Mouse (Mus musculus): ENCODE measurements at regions not wholly inside any gene's neighbourhood (a gene's known extent, or its start where the extent isn't known, plus 50 kb on each side); places are given as distances from the start of the nearest gene placed in this dataset.

- Histone ChIP-seq H3K4me3 (ENCODE audit: insufficient read depth, low read length) (no peak overlapping the region), H3K4me1 (ENCODE audit: control insufficient read depth, insufficient read depth, low read length) (no peaks in the 10 kb centered on the region), H3K27ac (ENCODE audit: insufficient read depth, low read depth, low read length) (no peak overlapping the region)
- TF ChIP-seq POLR2A (IDR thresholded peaks at IDR 0.05; ENCODE audit: borderline replicate concordance, low read depth, low read length) (no peak), CTCF (IDR thresholded peaks at IDR 0.05; ENCODE audit: low read depth, low read length) (no peak)
These were observed 119.4 kb downstream of the Cog6 start for GRCm38 (mm10) chr3:52897665-52898064.

DNA sequence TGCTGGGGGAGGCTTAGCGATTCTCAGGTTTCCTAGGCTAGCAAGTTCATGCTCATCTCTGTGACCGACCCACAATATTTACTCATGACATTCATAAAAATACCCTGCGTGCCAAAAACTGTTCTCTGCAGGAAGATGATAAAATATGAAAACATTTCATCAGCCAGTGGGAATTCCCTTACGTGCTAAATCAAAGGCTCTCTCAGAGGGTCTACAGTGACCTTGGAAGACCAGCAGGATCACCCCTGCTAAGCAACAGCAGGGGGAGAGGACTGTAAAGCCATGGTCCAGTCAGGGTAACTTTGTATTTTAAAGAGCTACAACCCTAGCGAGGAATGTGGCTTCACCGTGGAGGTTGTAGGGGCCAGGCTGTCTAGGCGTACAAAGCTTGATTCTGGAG, 120.6 kb downstream of the Cog6 start:
- no peak for TF ChIP-seq POLR2A (IDR thresholded peaks at IDR 0.05; ENCODE audit: borderline replicate concordance, low read depth, low read length)
- no peak for TF ChIP-seq CTCF (IDR thresholded peaks at IDR 0.05; ENCODE audit: low read depth, low read length)
- Histone ChIP-seq H3K4me3 (ENCODE audit: insufficient read depth, low read length) (no peak overlapping the region), H3K4me1 (ENCODE audit: control insufficient read depth, insufficient read depth, low read length) (no peaks in the 10 kb centered on the region), H3K27ac (ENCODE audit: insufficient read depth, low read depth, low read length) (no peak overlapping the region)

GRCm38 (mm10) chr3:52895751-52896150, 121.3 kb downstream of the Cog6 start:
- no peaks in the 10 kb centered on the region for H3K4me1 ChIP-seq (ENCODE audit: control insufficient read depth, insufficient read depth, low read length)
- TF ChIP-seq POLR2A (IDR thresholded peaks at IDR 0.05; ENCODE audit: borderline replicate concordance, low read depth, low read length) (no peak), CTCF (IDR thresholded peaks at IDR 0.05; ENCODE audit: low read depth, low read length) (no peak)
- H3K4me3 ChIP-seq (ENCODE audit: insufficient read depth, low read length): no peak overlapping the region
- no peak overlapping the region for H3K27ac ChIP-seq (ENCODE audit: insufficient read depth, low read depth, low read length)

GRCm38 (mm10) chr3:52894812-52895211, 122.2 kb downstream of the Cog6 start:
- Histone ChIP-seq H3K27ac (ENCODE audit: insufficient read depth, low read depth, low read length) (no peak overlapping the region), H3K4me3 (ENCODE audit: insufficient read depth, low read length) (no peak overlapping the region), H3K4me1 (ENCODE audit: control insufficient read depth, insufficient read depth, low read length) (no peaks in the 10 kb centered on the region)
- no peak for TF ChIP-seq POLR2A (IDR thresholded peaks at IDR 0.05; ENCODE audit: borderline replicate concordance, low read depth, low read length)
- no peak for TF ChIP-seq CTCF (IDR thresholded peaks at IDR 0.05; ENCODE audit: low read depth, low read length)

GRCm38 (mm10) chr3:52889156-52889715, 127.8 kb downstream of the Cog6 start:
- no peak overlapping the region for H3K27ac ChIP-seq (ENCODE audit: insufficient read depth, low read depth, low read length)
- H3K4me3 ChIP-seq (ENCODE audit: insufficient read depth, low read length): no peak overlapping the region
- no peaks in the 10 kb centered on the region for H3K4me1 ChIP-seq (ENCODE audit: control insufficient read depth, insufficient read depth, low read length)
- TF ChIP-seq POLR2A (IDR thresholded peaks at IDR 0.05; ENCODE audit: borderline replicate concordance, low read depth, low read length) (no peak), CTCF (IDR thresholded peaks at IDR 0.05; ENCODE audit: low read depth, low read length) (no peak)

DNA sequence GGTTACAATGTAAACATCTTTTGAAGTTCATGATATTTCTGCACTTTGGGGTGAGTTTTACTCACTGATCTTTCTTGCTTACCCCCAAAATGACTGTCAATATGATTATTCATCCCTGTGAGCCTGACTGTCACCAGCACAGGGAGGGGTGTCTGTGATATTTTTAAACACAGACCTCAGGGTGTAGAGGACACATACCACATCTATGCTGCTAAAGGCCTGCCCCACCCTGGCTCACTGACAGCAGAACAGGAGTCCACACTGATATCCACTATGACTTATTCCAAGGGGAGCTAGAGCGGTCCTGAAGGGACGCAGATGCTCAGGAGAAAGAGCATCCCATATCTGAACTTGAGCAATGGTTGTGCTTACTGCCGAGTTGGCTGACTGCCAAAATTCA, 135.1 kb downstream of the Cog6 start:
- TF ChIP-seq CTCF (IDR thresholded peaks at IDR 0.05; ENCODE audit: low read depth, low read length) (no peak), POLR2A (IDR thresholded peaks at IDR 0.05; ENCODE audit: borderline replicate concordance, low read depth, low read length) (no peak)
- Histone ChIP-seq H3K4me1 (ENCODE audit: control insufficient read depth, insufficient read depth, low read length) (peaks cover 2% of the 10 kb centered on the region; the same call in 1 of the 2 replicates), H3K27ac (ENCODE audit: insufficient read depth, low read depth, low read length) (no peak overlapping the region), H3K4me3 (ENCODE audit: insufficient read depth, low read length) (no peak overlapping the region)

- Histone ChIP-seq H3K4me3 (ENCODE audit: insufficient read depth, low read length) (no peak overlapping the region), H3K27ac (ENCODE audit: insufficient read depth, low read depth, low read length) (no peak overlapping the region), H3K4me1 (ENCODE audit: control insufficient read depth, insufficient read depth, low read length) (peaks cover 2% of the 10 kb centered on the region; the same call in 1 of the 2 replicates)
- TF ChIP-seq POLR2A (IDR thresholded peaks at IDR 0.05; ENCODE audit: borderline replicate concordance, low read depth, low read length) (no peak), CTCF (IDR thresholded peaks at IDR 0.05; ENCODE audit: low read depth, low read length) (no peak)
These were observed 135.9 kb downstream of the Cog6 start for GRCm38 (mm10) chr3:52881139-52881538.

GRCm38 (mm10) chr3:52879700-52880099, 137.3 kb downstream of the Cog6 start:
- no peak overlapping the region for H3K4me3 ChIP-seq (ENCODE audit: insufficient read depth, low read length)
- H3K4me1 ChIP-seq (ENCODE audit: control insufficient read depth, insufficient read depth, low read length): peaks cover 2% of the 10 kb centered on the region; the same call in 1 of the 2 replicates
- TF ChIP-seq POLR2A (IDR thresholded peaks at IDR 0.05; ENCODE audit: borderline replicate concordance, low read depth, low read length): no peak
- TF ChIP-seq CTCF (IDR thresholded peaks at IDR 0.05; ENCODE audit: low read depth, low read length): no peak
- no peak overlapping the region for H3K27ac ChIP-seq (ENCODE audit: insufficient read depth, low read depth, low read length)

DNA sequence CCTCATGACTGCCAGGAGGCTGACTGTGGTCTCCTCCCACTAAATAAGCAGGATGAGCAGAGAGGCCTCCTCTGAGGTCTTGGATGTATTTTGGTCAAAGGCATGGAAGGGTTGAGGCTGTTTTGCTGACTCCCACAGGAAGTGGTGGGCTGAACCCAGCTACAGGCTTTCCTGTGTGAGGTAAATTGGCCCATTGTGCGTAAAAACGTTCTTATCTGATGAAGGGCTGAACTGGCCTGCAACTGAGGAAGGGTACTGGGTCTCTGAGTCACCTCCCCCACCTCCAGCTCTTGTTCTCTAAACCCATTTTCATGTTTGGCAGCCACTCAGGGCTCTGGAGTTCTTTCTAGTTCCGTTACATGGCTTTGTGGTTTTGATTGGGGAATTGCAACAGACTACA, 138.7 kb downstream of the Cog6 start:
- Histone ChIP-seq H3K4me3 (ENCODE audit: insufficient read depth, low read length) (no peak overlapping the region), H3K4me1 (ENCODE audit: control insufficient read depth, insufficient read depth, low read length) (peaks cover 2% of the 10 kb centered on the region; the same call in 1 of the 2 replicates), H3K27ac (ENCODE audit: insufficient read depth, low read depth, low read length) (no peak overlapping the region)
- TF ChIP-seq POLR2A (IDR thresholded peaks at IDR 0.05; ENCODE audit: borderline replicate concordance, low read depth, low read length) (no peak), CTCF (IDR thresholded peaks at IDR 0.05; ENCODE audit: low read depth, low read length) (no peak)

DNA sequence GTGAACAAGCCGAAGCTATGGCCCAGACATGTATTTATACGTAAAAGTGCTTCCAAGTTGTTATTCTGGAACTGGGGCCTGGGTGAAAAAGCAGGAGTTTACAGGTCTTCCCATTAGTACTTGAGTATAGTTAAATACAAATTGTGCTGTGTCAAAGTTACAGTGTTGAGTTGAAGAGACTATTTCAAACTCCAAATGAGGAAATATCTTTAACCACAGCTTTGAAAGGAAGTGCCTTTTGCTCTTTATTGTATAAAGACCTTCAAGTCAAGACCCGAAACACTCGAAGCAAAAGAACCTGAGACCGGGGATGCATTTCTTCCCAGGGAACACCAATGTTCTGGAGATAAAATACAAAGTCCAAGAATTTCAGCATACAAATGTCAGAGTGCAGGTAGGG, 144.8 kb downstream of the Cog6 start:
- no peaks in the 10 kb centered on the region for H3K4me1 ChIP-seq (ENCODE audit: control insufficient read depth, insufficient read depth, low read length)
- no peak overlapping the region for H3K27ac ChIP-seq (ENCODE audit: insufficient read depth, low read depth, low read length)
- TF ChIP-seq CTCF (IDR thresholded peaks at IDR 0.05; ENCODE audit: low read depth, low read length) (no peak), POLR2A (IDR thresholded peaks at IDR 0.05; ENCODE audit: borderline replicate concordance, low read depth, low read length) (no peak)
- no peak overlapping the region for H3K4me3 ChIP-seq (ENCODE audit: insufficient read depth, low read length)

Data from bone marrow macrophage, adult 2 months (primary cell).